Mouse (Mus musculus) forebrain, embryonic 10.5 days (tissue): ENCODE data around the gene Dio3. TPM values are rescaled to one million over a fixed set of nuclear protein-coding genes. Genes with fewer than 3 reads are reported as not detected.

Source experiments
- DNase-seq: peaks from one replicate; pipeline ENCODE4 v3.0.0-alpha.2; 2017; ENCODE audit warnings: low spot score; ENCODE audit errors: extremely low spot score
- H3K27ac ChIP-seq: fragments of 300-500 bp; sonication (generic); 2 replicates; pipeline ENCODE4 v1.5.1; 2016; ENCODE audit warnings: mild to moderate bottlenecking
- H3K27me3 ChIP-seq: fragments of 300-500 bp; sonication (generic); 2 replicates; pipeline ENCODE4 v1.6.1; 2016; ENCODE audit warnings: mild to moderate bottlenecking; ENCODE audit not compliant: poor library complexity, severe bottlenecking
- H3K36me3 ChIP-seq: fragments of 300-500 bp; sonication (generic); replicated peaks from 2 replicates; pipeline ENCODE4 v1.6.1; 2016; ENCODE audit warnings: mild to moderate bottlenecking, moderate library complexity
- H3K4me1 ChIP-seq: fragments of 300-500 bp; sonication (generic); 2 replicates; pipeline ENCODE4 v1.6.1; 2016
- H3K4me3 ChIP-seq: fragments of 300-500 bp; sonication (generic); 2 replicates; pipeline ENCODE4 v1.5.1; 2016; ENCODE audit warnings: mild to moderate bottlenecking, moderate library complexity
- H3K9me3 ChIP-seq: fragments of 300-500 bp; sonication (generic); 2 replicates; pipeline ENCODE4 v1.6.1; 2016; ENCODE audit warnings: mild to moderate bottlenecking, moderate library complexity
- WGBS: fragments of 180-500 bp; shearing (Covaris S2); methylation state at CpG from one replicate; pipeline ENCODE4 v1.1.7; 2016; 5-methylcytosine and 5-hydroxymethylcytosine counted together
- polyA plus RNA-seq: library from polyadenylated mRNA; unstranded; fragments of >200 nt; fragmentation: Nextera tagmentation; extraction: Ambion mirVana; gene quantifications from 2 replicates; pipeline ENCODE4 v1.2.1, GENCODE M21; 2016

Gene Dio3
- 2.3 and 2.5 TPM in 2 replicates for polyA plus RNA-seq

DNA sequence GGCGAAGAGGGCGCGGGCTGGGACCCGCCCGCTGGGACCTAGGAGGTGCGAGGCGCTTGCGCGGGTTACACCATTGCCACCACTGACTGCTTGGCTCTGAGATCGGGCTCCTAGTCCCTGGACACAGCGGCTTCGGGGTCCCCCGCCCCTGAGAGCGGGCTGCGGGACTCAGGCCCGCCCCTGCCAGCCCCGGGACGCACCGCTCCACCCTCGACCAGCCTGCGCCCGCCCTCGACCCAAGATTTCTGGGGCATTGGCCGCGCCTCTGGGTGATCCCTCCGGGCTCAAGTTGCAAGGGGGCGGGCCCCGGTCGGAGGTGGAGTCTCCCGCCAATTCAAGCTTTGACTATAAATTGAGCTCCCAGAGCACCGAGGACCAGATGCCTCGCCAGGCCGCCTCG, at the start of gene Dio3:
Dio3 (plus strand) TSS at position 216 of the 400 bp plus-strand sequence.
- Histone ChIP-seq H3K27me3 (peaks cover 100% of the 10 kb centered on the region), H3K4me1 (peaks cover 55% of the 10 kb centered on the region), H3K4me3 (peak within 1 kb of the TSS; percentile 49), H3K9me3 (no peaks in the 10 kb centered on the region), H3K36me3 (no peaks in the 10 kb centered on the region), H3K27ac (peak within 1 kb of the TSS; percentile 35; the same call in 1 of the 2 replicates)
- peak; percentile 61 for DNase-seq
- under 1% methylated on average over 34 of the region's 34 CpGs for WGBS

DNA sequence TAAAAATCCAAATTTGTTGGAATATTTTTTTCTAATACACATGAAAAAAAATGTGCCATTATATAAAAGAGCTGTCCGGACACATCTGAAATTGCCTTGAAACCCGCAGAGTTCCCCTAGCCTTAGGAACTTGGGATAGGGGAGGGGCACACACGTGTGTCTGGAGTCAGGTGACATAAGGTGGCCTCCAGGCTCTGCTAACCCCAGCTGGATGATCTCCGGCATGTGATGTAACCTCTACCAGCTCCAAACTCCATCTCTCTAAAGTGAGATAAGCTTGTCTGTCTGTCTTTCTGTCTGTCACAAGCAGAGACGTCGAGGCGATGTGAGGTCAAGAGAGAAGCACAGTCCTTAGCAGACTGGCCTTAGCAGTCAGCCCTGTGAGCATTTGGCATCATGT, 48.6 kb upstream of the Dio3 start:
- 90% methylated on average over 7 of the region's 7 CpGs for WGBS
- Histone ChIP-seq H3K4me1 (peaks cover 28% of the 10 kb centered on the region), H3K36me3 (no peaks in the 10 kb centered on the region), H3K27me3 (peaks cover 44% of the 10 kb centered on the region), H3K27ac (no peak overlapping the region), H3K4me3 (no peak overlapping the region), H3K9me3 (no peaks in the 10 kb centered on the region)
- no peak for DNase-seq

DNA sequence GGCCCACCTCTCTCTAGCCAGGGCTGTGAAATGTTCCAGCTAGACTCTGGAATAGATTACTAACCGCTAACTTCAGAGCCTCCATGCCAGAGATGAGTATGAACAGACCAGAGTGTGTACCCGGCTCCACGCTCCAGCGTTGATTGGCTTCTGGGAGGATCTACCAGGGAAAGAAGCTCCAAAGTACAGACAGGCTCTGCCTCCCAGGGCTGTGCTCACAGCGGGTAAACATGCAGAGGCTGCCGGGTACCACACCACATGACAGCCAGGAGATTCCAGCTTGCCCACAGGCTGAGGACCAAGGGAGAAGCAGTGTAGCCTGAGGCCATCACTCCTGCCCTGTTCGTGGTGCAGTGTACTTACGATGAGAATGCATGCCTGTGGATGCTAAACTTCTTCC, 48.1 kb upstream of the Dio3 start:
- Histone ChIP-seq H3K4me1 (peaks cover 28% of the 10 kb centered on the region), H3K27me3 (peaks cover 49% of the 10 kb centered on the region), H3K27ac (no peak overlapping the region), H3K36me3 (no peaks in the 10 kb centered on the region), H3K4me3 (no peak overlapping the region), H3K9me3 (no peaks in the 10 kb centered on the region)
- 79% methylated on average over 8 of the region's 8 CpGs for WGBS
- no peak for DNase-seq

DNA sequence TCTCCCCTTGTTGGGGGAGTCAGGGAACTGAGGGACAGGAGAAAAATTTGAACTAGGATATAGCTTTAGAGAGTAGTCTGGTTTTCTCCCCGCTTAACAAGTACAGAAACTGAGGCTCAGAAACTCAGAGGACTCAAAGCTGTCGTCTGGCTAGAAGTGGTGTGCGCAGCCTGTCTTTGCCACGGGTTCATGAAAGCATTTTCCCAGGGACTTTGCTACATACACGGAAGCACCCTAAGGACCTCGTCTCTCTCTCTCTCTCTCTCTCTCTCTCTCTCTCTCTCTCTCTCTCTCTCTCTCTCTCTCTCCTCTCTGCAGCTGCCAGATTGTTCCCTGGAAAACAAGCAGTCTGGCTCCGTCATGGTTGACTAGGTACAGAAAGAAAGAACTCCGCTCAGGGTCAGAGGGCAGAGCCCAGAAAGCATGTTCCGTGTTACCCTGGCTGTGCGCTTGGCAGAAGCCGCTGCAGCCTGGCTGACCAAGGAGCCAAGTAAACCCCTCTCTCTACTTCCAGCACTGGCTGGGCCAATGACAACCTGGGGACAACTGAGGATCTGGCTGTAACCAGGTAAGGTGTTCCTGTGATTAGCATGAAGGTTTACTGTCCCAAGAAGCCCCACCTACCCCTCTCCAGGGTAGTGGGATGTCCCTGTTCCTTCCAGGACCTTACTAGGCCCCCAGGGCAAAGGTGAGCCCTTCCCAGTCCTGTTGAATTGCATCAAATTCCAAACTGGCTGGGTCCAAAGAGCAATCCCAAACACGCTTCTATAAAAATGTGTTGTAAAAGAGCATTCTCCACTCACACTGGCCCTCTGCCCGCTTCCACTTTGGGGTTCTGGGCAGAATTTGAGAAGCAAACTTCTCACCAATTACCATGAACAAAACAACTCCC, 46.9 kb upstream of the Dio3 start:
- Histone ChIP-seq H3K36me3 (no peaks in the 10 kb centered on the region), H3K27ac (peak overlapping the region; percentile 1; the same call in 1 of the 2 replicates), H3K9me3 (no peaks in the 10 kb centered on the region), H3K27me3 (peaks cover 49% of the 10 kb centered on the region), H3K4me3 (no peak overlapping the region), H3K4me1 (peaks cover 34% of the 10 kb centered on the region)
- 43% methylated on average over 13 of the region's 13 CpGs for WGBS
- no peak for DNase-seq

DNA sequence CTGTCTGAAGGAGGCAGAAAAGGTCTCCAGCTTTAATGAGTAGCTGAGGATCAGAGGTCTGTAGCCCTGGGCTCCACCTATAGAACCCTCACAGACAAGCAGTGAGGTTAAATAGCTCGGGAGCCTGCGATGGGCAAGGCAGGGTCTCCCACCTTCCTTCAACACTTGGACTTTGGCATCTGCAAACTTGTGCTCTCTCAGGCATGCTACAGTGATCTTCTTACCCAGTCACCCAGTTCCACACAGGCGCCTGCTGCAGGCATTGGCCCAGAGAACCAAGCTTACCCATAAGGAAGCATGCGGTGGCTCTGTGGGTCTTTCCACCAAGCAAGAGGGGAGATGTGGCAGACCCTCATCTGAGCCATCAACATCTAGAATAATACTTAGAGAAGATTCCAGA, 43.0 kb upstream of the Dio3 start:
- Histone ChIP-seq H3K9me3 (no peaks in the 10 kb centered on the region), H3K36me3 (no peaks in the 10 kb centered on the region), H3K4me1 (peaks cover 34% of the 10 kb centered on the region), H3K4me3 (no peak overlapping the region), H3K27ac (no peak overlapping the region), H3K27me3 (peaks cover 32% of the 10 kb centered on the region)
- WGBS: 92% methylated on average over 4 of the region's 4 CpGs
- DNase-seq: no peak

DNA sequence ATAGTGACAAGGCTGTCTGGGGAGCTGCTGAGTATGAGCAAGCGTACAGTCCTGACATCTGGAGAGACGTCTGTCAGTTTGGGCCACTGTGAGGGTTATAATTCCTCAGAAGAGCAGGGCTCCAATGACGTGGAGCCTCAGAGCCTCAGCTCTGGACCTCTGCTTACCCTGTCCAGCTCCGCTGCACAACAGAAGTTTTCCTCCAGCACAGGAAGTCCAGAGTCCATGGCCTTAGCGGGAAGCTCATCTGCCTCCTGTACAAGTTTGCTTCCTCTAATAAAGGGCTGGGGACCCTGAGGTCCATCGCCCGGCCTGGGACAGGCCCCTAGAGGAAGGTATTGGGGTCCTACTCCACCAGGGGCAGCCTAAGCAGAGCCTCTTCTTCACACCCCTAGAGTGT, 41.8 kb upstream of the Dio3 start:
- no peaks in the 10 kb centered on the region for H3K9me3 ChIP-seq
- WGBS: 91% methylated on average over 7 of the region's 7 CpGs

DNA sequence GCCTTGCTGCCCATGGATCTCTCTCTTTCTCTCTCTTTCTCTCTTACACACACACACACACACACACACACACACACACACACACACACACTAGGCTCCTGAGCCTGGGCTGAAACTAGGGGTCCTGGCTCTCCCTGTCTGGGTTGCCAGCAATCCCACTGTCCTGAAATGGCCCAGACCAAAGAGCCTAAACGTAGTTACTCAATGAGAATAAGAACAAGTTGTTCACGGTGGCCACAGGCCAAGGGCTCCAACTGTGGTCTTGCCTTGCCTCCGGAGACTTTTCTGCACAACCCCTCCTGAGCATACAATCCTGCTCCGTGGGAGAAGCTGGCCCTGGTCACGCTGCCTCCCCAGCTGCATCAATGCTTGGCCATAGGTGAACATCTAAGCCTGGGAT, 39.5 kb upstream of the Dio3 start:
- Histone ChIP-seq H3K27me3 (peaks cover 11% of the 10 kb centered on the region; the same call in 1 of the 2 replicates), H3K4me3 (no peak overlapping the region), H3K27ac (no peak overlapping the region), H3K9me3 (no peaks in the 10 kb centered on the region), H3K36me3 (no peaks in the 10 kb centered on the region), H3K4me1 (peaks cover 6% of the 10 kb centered on the region; the same call in 1 of the 2 replicates)
- no peak for DNase-seq
- 85% methylated on average over 5 of the region's 5 CpGs for WGBS

More for the DNA sequence above, 41.8 kb upstream of the Dio3 start:
- no peak overlapping the region for H3K27ac ChIP-seq
- no peak overlapping the region for H3K4me3 ChIP-seq
- H3K36me3 ChIP-seq: no peaks in the 10 kb centered on the region
- DNase-seq: no peak
- peaks cover 24% of the 10 kb centered on the region for H3K4me1 ChIP-seq
- peaks cover 30% of the 10 kb centered on the region for H3K27me3 ChIP-seq

DNA sequence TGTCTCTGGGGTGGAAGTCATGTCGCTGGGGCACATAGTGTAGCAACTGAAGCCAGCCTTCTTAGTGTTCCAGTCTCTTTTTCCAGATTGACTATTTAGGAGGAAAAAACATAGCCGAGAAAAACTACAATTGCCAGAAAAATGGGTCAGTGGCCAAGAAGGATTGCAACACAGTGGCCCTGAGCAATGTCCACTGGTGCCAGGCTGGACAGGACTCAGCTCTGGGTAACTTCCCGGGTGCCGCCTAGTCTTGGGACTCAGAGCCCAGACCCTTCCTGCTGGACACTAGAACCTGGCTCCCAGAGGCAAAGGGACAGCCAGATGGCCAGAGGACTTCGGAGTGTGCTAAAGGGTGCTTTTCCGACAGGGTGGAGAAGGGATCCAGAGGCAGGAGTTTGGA, 34.3 kb upstream of the Dio3 start:
- no peaks in the 10 kb centered on the region for H3K4me1 ChIP-seq
- H3K9me3 ChIP-seq: no peaks in the 10 kb centered on the region
- H3K27me3 ChIP-seq: no peaks in the 10 kb centered on the region; the same call in 1 of the 2 replicates
- H3K4me3 ChIP-seq: no peak overlapping the region
- no peak overlapping the region for H3K27ac ChIP-seq
- 93% methylated on average over 6 of the region's 6 CpGs for WGBS
- no peak for DNase-seq
- no peaks in the 10 kb centered on the region for H3K36me3 ChIP-seq

DNA sequence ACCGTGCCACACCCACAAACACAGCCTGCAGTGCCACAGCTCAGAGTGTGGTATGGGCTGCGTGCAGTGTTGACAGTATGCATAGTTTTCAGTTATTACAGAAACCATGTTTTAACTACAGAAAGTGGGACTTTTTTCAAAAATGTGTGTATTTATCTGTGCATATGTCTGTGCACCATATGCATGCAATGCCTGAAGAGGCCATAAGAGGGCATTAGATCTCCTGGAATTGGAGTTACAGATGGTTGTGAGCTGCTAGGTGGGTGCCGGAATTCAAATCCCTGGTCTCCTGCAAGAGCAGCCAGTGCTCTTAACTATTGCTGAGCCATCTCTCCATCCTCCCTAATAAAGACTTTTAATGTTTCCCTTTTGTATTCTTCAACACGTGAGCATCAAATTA, 33.4 kb upstream of the Dio3 start:
- Histone ChIP-seq H3K4me1 (no peaks in the 10 kb centered on the region), H3K27me3 (no peaks in the 10 kb centered on the region; the same call in 1 of the 2 replicates), H3K36me3 (no peaks in the 10 kb centered on the region), H3K27ac (no peak overlapping the region), H3K9me3 (no peaks in the 10 kb centered on the region), H3K4me3 (no peak overlapping the region)
- WGBS: 93% methylated on average over 4 of the region's 4 CpGs
- no peak for DNase-seq

DNA sequence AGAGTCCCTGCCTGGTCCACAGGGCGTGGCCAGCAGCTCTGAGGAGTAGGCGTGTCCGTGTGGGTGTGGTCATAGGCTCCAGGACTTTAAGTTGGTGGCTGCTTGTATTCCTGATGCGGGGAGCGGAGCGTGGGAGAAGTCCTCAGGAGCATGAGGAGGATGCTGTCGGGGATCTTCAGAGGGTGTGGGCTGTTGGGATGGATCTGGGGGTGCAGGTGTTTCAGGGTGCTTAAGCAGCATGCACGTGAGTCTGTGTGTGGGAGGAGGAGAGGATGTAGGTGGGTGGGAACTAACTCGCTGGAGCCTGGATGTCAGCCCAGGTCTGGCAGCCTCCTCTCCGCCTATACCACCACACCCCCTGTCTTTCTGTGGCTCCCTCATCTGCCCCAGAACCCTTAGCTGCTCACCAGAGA, 26.7 kb upstream of the Dio3 start:
- 25% methylated on average over 10 of the region's 10 CpGs for WGBS
- no peak overlapping the region for H3K27ac ChIP-seq
- H3K4me3 ChIP-seq: no peak overlapping the region

DNA sequence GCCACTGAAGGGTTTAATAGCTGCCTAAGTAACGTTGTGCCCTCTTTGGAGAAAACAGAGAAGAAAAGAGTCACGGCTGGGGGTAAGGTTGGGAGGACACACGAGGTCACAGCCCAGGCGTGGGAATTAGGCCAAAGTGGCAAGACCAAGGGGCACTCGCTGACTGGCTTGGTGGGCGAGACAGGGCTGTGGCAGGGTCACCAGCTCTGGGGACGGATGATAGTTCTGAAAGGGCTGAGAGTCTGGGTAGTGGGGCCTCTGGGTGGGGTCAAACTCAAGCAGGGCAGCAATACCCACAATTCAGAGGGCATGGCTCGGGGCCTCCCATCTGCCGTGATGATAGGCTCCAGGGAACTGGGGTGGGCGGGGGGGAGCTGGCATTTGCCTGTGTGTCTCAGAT, 23.1 kb upstream of the Dio3 start:
- 62% methylated on average over 10 of the region's 10 CpGs for WGBS
- DNase-seq: no peak
- H3K27me3 ChIP-seq: peaks cover 64% of the 10 kb centered on the region
- no peak overlapping the region for H3K27ac ChIP-seq
- H3K9me3 ChIP-seq: no peaks in the 10 kb centered on the region
- no peak overlapping the region for H3K4me3 ChIP-seq
- peaks cover 25% of the 10 kb centered on the region for H3K4me1 ChIP-seq
- H3K36me3 ChIP-seq: no peaks in the 10 kb centered on the region

More for the DNA sequence above, 26.7 kb upstream of the Dio3 start:
- peaks cover 47% of the 10 kb centered on the region for H3K27me3 ChIP-seq
- no peaks in the 10 kb centered on the region for H3K36me3 ChIP-seq
- peaks cover 25% of the 10 kb centered on the region for H3K4me1 ChIP-seq
- H3K9me3 ChIP-seq: no peaks in the 10 kb centered on the region
- DNase-seq: no peak

DNA sequence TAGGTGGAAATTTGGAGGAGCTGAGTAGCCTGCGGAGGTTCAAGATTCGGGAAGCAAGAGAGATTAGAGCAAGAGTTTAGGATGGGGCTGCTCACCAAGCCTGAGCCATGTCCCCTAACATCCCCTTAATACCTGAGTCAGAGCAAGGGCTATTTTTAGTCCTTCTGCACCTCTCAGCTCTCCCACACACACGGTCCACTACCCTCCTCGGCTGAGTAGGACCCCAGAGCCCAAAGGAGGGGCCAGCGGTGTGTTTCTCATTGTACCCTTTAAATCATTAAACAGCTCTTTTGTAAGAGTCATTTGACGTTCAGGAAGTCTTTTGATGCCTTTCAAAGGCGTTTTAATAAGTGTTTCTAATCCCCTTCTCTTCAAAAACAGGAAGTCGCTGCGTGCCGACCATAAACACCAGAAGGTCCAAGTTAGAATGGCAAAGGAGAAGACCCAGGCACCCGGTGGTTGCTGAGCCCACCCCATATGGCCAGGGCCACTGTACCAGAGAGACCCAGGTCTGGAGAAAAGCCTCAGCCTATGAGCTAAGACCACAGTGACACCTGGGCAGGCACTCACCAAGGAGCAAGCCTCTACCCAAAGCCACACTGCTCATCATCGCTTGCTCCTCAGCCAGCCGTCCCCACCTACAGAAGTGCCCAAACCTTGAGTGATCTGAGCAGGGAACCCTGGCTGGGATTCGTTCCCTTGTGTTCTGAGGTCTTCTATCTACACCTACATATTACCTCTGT, 22.2 kb upstream of the Dio3 start:
- Histone ChIP-seq H3K4me3 (no peak overlapping the region), H3K4me1 (peaks cover 25% of the 10 kb centered on the region), H3K27me3 (peaks cover 60% of the 10 kb centered on the region), H3K36me3 (no peaks in the 10 kb centered on the region), H3K27ac (no peak overlapping the region), H3K9me3 (no peaks in the 10 kb centered on the region)
- 52% methylated on average over 14 of the region's 14 CpGs for WGBS
- no peak for DNase-seq

DNA sequence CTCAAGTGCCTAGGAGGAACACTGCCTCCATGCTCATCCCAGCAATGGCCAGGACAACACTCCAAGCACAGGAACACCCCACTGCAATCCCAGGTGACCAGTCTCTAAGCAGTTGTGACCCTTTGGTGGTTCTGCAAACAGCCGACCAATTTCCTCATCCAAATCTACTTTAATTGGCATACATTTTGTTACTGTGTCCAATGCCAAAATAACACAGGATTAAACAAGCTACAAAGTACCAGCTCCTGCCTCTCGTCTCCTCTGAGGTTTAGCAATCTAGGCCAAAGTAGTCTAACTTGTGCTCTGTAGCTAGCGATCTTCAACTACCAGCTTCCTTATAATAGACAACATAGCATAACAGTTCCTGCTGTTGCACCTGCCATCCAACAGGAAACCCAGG, 10.6 kb upstream of the Dio3 start:
- no peak for DNase-seq
- Histone ChIP-seq H3K4me3 (no peak overlapping the region), H3K27me3 (peaks cover 37% of the 10 kb centered on the region), H3K4me1 (no peaks in the 10 kb centered on the region), H3K36me3 (no peaks in the 10 kb centered on the region), H3K9me3 (no peaks in the 10 kb centered on the region), H3K27ac (no peak overlapping the region)
- 87% methylated on average over 3 of the region's 3 CpGs for WGBS
